Mouse (Mus musculus): ENCODE results near the gene Kremen2.

DNA sequence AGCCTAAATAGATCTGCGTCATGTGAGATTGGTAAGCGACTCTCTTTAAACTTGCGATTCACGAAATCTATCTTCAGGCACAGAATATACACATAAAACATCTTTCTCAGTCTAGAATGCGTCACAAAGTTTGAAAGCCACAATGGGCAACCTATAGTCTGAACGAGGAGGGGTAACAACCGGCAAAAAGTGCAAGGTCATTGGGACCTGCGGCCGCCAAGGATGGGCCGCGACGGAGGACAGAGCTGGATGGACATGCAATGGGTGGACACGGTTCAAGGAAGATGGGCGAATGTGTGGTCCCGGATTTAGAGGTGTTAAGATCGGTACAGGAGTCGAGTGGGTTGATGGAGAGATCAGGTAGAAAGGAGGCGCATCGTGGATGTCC is 25.3 kb upstream of the Kremen2 start:
- TF ChIP-seq CTCF (IDR thresholded peaks at IDR 0.05; ENCODE audit: borderline replicate concordance, control insufficient read depth, extremely low read depth, insufficient read depth, low read length, poor library complexity) (no peak), POLR2A (IDR thresholded peaks at IDR 0.05; ENCODE audit: control insufficient read depth, extremely low read depth, insufficient read depth, low read length, poor library complexity) (no peak)

All from thymus, adult 2 months (tissue).